Mouse (Mus musculus) heart, embryonic 15.5 days (tissue): Measurements from ENCODE around the gene Trim42. TPM values are rescaled to one million over a fixed set of nuclear protein-coding genes. Genes with fewer than 3 reads are reported as not detected.

Experiments used
- ATAC-seq: fragments of 200-750 bp; cut with Nextera tagmentation; replicated peaks from 2 replicates; pipeline ENCODE4 v1.8.0; 2017; ENCODE audit warnings: low read depth, moderate TSS enrichment; ENCODE audit not compliant: insufficient number of reproducible peaks, insufficient read depth, low FRiP score
- H3K27ac ChIP-seq: fragments of 300-500 bp; sonication (generic); 2 replicates; pipeline ENCODE4 v1.5.1; 2015; ENCODE audit warnings: mild to moderate bottlenecking, inconsistent platforms
- H3K27me3 ChIP-seq: fragments of 300-500 bp; sonication (generic); 2 replicates; pipeline ENCODE4 v1.6.1; 2015; ENCODE audit warnings: inconsistent platforms
- H3K36me3 ChIP-seq: fragments of 300-500 bp; sonication (generic); 2 replicates; pipeline ENCODE4 v1.6.1; 2015; ENCODE audit warnings: mild to moderate bottlenecking, inconsistent platforms
- H3K4me1 ChIP-seq: fragments of 300-500 bp; sonication (generic); replicated peaks from 2 replicates; pipeline ENCODE4 v1.6.1; 2015; ENCODE audit warnings: inconsistent platforms
- H3K4me2 ChIP-seq: fragments of 300-500 bp; sonication (generic); 2 replicates; pipeline ENCODE4 v1.6.1; 2015; ENCODE audit warnings: inconsistent platforms, mild to moderate bottlenecking, moderate library complexity
- H3K4me3 ChIP-seq: fragments of 300-500 bp; sonication (generic); 2 replicates; pipeline ENCODE4 v1.5.1; 2015; ENCODE audit warnings: mild to moderate bottlenecking, inconsistent platforms
- H3K9ac ChIP-seq: fragments of 300-500 bp; sonication (generic); 2 replicates; pipeline ENCODE4 v1.6.1; 2015; ENCODE audit warnings: mild to moderate bottlenecking, inconsistent platforms
- H3K9me3 ChIP-seq: fragments of 300-500 bp; sonication (generic); replicated peaks from 2 replicates; pipeline ENCODE4 v1.6.1; 2016; ENCODE audit warnings: inconsistent platforms
- WGBS: fragments of 180-500 bp; shearing (Covaris S2); methylation state at CpG from one replicate; pipeline ENCODE4 v1.1.7; 2015; ENCODE audit warnings: mixed read lengths; 5-methylcytosine and 5-hydroxymethylcytosine counted together
- polyA plus RNA-seq: library from polyadenylated mRNA; unstranded; fragments of >200 nt; fragmentation: Nextera tagmentation; extraction: Ambion mirVana; gene quantifications from 2 replicates; pipeline ENCODE4 v1.2.1, GENCODE M21; 2015

The Trim42 gene
- polyA plus RNA-seq, 1 experiment from 2014 or later, result not detected

DNA sequence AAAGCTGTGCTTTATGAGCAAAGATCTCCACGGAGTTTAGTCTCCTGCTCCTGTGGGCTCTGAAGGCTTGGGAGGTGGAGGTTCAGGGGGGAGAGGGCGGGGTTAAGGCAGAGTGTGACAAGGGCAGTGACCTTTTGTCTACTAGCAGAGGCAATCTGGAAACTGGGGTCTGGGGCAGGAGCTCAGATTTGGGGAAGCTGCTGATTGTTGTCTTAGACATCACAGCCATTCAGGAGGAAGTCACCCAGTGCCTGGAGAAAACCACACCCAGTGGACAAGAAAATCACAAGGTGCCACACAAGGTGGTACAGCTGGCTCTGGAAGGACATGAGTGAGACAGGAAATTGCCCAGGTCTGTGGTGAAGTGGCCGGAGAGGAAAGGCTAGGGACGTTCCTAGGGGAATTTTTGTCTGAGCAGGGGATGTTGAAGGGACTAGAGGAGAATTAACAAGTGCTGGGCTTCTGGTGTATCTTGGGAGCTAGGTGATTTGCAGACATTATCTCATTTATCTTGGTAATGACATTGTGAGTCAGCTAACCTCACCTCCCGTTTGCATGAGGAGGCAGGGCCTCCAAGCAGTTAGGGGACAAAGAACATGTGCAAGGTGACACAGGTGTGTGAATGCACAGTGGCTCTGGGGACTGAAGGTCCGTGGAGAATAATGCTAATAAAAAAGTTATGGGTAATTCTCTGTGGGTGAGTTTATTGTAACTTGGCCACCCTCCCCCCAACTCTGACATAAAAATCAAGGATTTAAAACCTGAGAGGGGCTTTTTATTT lies 61.9 kb downstream of the Trim42 start:
- no peaks in the 10 kb centered on the region for H3K27me3 ChIP-seq
- no peak overlapping the region for H3K27ac ChIP-seq
- 42% methylated on average over 6 of the region's 6 CpGs for WGBS

More for the DNA sequence above, 61.9 kb downstream of the Trim42 start:
- H3K4me1 ChIP-seq, result no peaks in the 10 kb centered on the region
- no peak overlapping the region for H3K4me2 ChIP-seq
- no peak for ATAC-seq
- no peaks in the 10 kb centered on the region for H3K36me3 ChIP-seq
- H3K9me3 ChIP-seq, result no peaks in the 10 kb centered on the region
- no peak overlapping the region for H3K9ac ChIP-seq
- H3K4me3 ChIP-seq, result no peak overlapping the region
